Mouse (Mus musculus) urinary bladder, postnatal 25 days (tissue): ENCODE measurements at regions not wholly inside any gene's neighbourhood (a gene's known extent, or its start where the extent isn't known, plus 50 kb on each side); places are given as distances from the start of the nearest gene placed in this dataset.
A peak's percentile ranks its signal among the peaks of the same experiment; 100 is the strongest.

Experiments
- DNase-seq: peaks from one replicate; pipeline ENCODE4 v3.0.0; 2022; ENCODE audit warnings: low spot score

- no peak for DNase-seq
Measured at GRCm38 (mm10) chr4:131097421-131097820, 153.2 kb downstream of the Matn1 start.

DNA sequence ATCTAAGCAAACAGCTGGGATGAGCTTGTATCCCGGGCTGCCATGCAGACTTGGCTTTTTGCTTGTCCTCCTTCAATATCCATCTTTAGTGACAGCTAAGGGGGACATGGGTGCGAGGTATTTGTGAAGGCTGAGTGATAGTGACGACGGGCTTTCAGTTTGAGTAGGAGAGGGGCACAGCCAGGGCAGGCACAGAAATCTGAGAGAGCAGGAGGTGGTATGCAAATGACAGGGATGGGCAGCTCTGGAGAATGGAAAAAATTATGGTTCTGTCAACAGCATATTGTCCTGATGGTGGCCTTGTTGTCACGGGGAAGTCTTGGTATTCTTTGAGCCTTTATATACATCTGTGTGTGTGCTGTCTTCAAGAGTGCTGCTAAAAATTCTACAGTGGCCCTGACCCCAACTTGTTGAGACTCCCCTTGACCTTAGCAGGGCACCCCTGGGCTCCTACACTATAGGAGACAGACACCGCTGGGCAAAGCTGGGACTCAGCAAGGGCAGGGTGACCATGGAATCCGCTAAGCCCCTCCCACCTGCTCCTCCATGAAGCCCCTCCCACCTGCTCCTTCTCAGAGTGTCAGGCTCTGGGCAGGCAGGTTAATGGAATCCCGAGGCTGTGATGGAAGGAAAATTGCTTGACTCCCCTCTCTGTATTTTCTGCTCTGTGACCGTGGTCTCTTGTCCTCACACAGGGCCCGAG lies 156.1 kb downstream of the Matn1 start:
- no peak for DNase-seq

GRCm38 (mm10) chr4:131100796-131101156 lies 156.6 kb downstream of the Matn1 start:
- no peak for DNase-seq

- DNase-seq, result no peak
Measured at GRCm38 (mm10) chr4:131102163-131102562, 158.0 kb downstream of the Matn1 start.

- no peak for DNase-seq
Measured at GRCm38 (mm10) chr4:131107127-131107857, 163.1 kb downstream of the Matn1 start.

DNA sequence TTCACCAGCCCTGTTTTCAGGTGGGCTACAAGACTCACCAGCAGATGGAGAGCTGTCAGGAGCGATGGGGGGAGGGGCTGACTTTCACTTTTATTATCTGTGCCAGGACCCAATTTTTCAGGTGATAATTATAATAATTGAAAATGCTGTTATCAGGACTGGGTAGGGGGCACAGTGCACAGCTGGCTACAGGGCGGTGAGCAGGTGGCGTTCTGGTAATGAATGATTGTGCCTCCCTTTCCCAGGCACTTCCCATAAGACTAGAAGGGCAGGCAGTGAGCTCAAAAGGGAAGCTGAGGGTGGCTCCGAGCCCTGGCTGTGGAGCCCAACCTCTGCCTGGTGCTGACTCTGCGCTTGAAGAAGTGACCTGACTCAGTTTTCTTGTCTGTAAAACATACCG lies 168.4 kb downstream of the Matn1 start:
- DNase-seq, result no peak

- no peak for DNase-seq
Measured at GRCm38 (mm10) chr4:131113727-131114303, 169.6 kb downstream of the Matn1 start.

DNA sequence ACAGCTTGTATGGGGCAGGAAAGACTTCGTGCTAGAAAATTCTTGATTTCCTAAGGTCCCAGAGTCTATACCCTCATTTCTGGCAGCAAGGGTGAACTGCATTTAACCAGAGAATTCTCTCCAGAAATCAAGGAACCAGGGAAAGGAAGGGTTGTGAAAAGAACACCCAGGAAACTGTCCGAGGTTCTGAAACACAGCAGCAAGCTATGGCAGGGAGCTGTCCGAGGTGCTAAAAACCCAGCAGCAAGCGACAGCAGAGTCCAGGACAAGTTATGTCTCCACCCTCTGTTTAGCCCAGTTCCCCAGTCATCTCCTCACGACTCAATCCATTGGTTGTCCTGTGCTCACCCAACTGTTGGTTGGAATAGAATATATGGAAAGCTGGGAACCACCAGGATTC lies 171.1 kb downstream of the Matn1 start:
- peak; percentile 78 for DNase-seq

GRCm38 (mm10) chr4:131118586-131118985 lies 174.4 kb downstream of the Matn1 start:
- no peak for DNase-seq

DNA sequence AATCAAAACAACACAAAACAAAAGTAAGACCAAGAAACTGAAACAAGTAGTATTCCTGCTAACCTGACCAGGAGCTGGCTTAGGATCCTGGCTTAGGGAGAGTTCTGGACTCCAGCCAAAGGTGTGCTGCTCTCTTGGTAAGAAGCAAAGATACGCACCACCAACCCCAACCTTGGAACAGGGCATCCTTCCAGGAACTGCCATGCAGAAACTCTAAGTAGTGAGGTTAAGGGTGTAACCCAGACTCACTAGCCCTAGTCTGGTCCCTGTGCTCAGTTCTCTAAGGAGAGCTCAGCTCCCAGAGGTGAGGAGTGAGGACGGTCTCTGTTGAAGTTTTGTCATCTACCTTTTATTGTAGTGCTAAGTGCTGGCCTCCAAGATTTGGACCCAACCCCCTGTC lies 175.4 kb downstream of the Matn1 start:
- DNase-seq, result no peak

GRCm38 (mm10) chr4:131120680-131121079 lies 176.5 kb downstream of the Matn1 start:
- no peak for DNase-seq

- no peak for DNase-seq
Measured at GRCm38 (mm10) chr4:131125975-131126374, 181.8 kb downstream of the Matn1 start.

DNA sequence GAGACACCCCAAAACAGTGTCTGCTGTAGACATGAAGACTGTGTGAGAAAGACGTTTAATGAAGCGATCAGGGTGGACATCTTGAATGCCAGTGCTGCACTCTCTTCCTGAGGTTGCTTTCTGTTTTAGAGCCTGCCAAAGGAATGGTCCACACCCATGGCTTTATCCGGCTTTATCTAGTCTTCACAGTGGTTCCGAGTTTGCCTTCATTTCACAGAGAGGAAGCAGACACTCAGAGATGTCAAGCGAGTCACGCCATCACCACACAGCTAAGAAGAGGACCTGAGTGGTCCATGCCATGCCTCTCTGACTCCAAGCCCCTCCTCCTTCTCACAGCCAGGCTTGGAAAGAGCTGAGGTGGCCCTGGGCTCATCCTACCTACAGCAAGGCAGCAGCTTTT lies 182.7 kb downstream of the Matn1 start:
- DNase-seq, result no peak

GRCm38 (mm10) chr4:131128646-131129045 lies 184.5 kb downstream of the Matn1 start:
- no peak for DNase-seq

GRCm38 (mm10) chr4:131132201-131132600 lies 188.0 kb downstream of the Matn1 start:
- no peak for DNase-seq

DNA sequence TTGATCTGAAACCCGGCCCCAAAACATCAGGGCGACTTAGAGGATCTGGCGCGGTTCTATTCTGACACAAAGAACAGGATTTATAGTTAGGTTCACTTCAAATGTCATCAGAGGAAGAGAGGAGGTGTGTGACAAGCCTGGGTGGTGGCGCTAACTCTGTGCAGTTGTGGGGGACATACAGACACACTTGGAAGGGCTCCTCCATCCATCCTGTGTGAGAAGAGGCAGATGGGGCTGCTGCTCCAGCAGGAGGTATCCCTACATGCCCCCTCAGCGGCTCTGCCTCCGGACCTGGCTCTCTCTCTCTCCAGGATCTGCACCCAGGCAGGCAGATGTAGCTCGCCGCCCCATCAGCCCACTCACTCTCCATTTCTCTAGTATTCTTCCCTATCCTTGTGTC lies 188.6 kb downstream of the Matn1 start:
- DNase-seq, result no peak

DNA sequence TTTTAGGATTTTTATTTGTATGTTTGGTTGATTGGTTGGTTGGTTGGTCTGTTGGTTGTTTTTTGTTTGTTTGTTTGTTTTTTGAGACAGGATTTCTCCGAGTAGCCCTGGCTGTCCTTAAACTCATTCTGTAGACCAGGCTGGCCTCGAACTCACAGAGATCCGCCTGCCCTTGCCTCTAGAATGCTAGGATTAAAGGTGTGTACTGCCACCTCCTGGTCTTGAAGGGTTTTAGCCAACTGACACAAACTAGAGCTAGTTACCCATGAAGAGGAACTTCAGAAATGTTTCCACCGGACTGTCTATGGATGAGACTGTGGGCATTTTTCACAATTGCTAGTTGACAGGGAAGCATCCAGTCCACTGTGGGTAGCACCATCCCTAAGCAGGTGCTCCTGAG lies 191.7 kb downstream of the Matn1 start:
- DNase-seq, result no peak

- no peak for DNase-seq
Measured at GRCm38 (mm10) chr4:131138891-131139290, 194.7 kb downstream of the Matn1 start.

DNA sequence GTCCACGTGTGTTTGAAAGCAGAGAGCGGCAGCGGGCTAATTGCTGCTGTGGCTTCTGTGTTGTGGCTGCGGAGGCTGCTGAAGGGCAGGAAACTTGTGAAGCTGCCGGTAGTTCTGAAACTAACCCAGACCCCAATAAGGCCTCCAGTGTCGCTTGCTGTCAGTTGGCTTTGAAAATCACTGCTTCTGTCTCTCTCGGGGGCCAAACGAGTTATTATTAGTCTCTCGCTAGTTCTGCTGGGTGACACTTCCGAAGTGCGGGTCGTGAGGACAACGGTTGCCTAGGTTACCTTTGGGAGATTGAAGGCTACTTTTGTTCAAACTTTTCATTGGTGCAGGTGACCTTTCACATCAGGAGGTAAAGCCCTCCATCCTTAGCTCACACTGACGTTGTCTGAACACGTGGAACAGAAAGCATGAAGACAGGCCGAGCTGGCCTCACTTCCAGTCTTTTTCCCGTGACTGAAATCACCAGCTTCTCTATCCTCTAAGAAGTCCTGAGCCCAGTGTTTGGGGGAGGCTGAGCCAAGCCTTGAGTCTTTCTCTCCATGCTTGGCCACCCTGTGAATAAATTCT lies 197.8 kb downstream of the Matn1 start:
- no peak for DNase-seq

DNA sequence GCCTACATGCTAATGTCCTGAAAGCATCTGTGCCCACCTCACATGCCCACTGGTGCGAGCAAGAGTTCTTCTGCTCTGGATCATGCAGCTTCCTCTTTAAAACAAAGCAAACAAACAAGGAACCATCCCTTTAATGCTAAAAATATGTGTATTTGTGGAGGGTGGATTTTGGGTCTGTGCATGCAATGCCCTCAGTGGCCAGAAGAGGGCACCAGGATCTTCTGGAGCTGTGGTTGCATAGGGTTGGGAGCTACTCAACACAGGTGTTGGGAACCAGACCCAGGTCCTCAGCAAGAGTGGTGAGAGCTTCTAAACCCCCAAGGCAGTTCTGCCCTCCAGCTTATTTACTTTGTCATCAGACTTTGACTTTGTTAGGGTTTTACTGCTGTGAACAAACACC lies 201.3 kb downstream of the Matn1 start:
- no peak for DNase-seq

GRCm38 (mm10) chr4:131148042-131148747 lies 204.0 kb downstream of the Matn1 start:
- no peak for DNase-seq

DNA sequence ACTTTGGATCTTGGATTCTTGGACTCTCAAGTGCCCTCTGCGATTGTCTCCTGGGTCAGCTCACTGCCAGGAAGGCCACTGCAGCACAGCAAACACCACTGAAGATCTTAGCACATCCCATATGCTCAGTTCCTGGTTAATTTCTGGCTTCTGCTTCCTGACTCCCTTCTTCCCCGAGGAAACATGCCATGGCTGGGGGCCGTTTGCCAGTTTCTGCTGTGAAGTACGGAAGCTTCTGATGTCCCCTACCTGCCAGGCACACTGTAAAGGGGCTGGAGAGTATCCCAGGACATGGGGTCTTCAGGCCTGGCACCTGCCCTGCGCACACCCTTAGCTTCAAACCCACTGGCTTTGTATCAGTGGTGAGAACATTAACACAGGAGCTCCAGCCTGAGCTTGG lies 205.3 kb downstream of the Matn1 start:
- DNase-seq, result no peak

DNA sequence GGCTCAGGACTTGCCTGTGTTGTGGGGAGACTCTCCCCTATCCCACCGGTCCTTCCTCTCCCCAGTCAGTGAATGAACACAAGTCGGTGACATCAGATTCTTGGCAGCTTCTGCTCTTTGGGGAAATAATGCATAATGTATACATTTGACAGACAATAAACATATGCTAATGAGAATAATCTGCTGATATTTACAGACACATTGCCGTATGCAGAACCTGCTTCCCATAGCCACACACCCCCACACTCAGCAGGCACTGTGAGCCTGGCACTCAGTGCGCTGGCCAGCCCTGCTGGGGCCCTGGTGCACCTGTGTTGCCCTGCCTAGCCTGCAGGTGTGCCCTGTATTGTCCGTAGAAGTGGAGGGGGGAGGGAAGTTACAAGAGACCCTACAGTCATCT lies 215.5 kb downstream of the Matn1 start:
- DNase-seq, result no peak
